Mouse (Mus musculus) erythroid progenitor cell, adult 5-6 weeks (primary cell): ENCODE data around the gene Cfap206. TPM values are rescaled to one million over a fixed set of nuclear protein-coding genes. Genes with fewer than 3 reads are reported as not detected.
"Not testable (repeated sequence)": the region's sequence is repeated elsewhere in the genome, so short reads cannot be mapped to it uniquely, and the experiment has no call there.

Source experiments
- ATAC-seq: replicated peaks from 2 replicates; pipeline ENCODE4 v1.8.0; 2016; ENCODE audit warnings: moderate number of reproducible peaks, mild to moderate bottlenecking, moderate TSS enrichment, inconsistent platforms; ENCODE audit not compliant: poor library complexity, low FRiP score, severe bottlenecking
- total RNA-seq, 2 experiments: library from RNA; stranded (forward) in 1 of 2; stranded (reverse) in 1 of 2; fragments of 150-400 nt in 1 of 2; fragments of 186-747, 209-891 nt in 1 of 2; gene quantifications; 2 replicates each; pipeline versions ENCODE4 v1.2.3 to v1.2.4; 2015 to 2017; ENCODE audit warnings: low replicate concordance in 2 of 2

The Cfap206 gene
- not detected in 2 replicates for total RNA-seq (2015; ENCODE audit: low replicate concordance)
- not detected in 2 replicates for total RNA-seq (2017; ENCODE audit: low replicate concordance)

DNA sequence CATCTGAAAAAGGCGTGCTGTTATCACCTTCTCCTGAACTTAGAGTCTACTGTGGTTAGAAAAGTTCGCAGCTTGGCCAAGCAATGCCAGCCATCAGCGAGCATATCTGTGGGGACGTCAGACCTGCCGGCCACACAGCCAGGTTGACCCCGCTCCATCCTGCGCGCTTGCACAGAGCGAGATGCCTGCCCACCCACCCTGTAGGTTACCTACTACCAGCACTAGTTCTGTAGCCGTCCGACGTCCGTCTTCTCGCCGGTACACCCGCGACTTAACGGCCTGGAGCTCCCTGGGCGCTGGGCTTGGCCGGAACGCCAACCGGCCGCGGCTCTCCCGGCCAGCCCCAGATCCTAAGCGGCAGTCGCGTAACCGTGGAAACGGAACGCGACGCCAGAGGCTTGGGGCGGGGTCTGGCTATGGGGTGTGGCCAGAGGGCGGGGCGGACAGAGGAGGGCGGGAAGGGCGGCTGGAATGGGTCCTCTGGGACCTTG, at the start of gene Cfap206:
Gene Cfap206 (minus strand): TSS at position 356 of the 491 bp plus-strand sequence.
- peak; percentile 63 for ATAC-seq

DNA sequence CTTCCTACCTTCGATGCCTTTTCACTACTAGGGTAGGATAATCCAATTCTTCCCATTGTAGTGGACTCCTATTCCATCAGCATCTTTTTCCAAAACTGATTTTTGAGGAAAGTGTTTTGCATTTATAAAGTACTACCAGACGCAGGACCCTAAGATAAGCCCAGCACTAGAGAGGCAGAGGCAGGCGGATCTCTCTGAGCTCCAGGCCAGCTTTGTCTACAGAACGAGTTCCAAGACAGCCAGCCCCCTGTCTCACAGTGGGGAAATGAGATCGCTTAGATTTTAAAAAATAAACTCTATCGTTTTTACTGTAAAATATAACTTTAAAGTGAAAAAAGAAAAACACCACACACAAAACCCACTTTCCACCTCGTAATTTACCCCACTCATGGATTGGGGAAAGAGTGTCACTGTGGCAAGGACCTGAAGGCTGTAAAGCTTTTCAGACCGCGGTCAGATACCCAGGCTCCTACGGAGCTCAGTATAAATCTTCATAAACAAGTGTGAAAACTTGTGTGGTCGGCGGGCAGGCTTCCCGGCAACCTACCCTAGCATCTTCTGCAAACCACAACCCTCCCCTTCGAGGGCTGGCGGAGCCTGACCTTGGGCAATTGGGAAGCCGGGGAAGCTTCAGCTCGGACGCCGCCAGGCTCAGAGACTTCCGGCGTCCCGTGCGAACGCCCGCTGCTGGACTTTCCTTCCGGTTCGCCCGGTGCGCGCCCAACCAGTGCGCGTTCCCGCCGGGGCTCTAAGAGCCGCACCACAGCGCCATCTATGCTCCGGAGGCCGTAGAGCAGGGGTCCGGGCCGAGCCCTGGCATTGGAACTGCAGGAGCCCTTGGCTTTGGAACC, 47.9 kb upstream of the Cfap206 start, which contains the start of gene Smim8:
Gene Smim8 (minus strand): TSS at position 747 of the 851 bp plus-strand sequence.
- peak; percentile 99 for ATAC-seq

DNA sequence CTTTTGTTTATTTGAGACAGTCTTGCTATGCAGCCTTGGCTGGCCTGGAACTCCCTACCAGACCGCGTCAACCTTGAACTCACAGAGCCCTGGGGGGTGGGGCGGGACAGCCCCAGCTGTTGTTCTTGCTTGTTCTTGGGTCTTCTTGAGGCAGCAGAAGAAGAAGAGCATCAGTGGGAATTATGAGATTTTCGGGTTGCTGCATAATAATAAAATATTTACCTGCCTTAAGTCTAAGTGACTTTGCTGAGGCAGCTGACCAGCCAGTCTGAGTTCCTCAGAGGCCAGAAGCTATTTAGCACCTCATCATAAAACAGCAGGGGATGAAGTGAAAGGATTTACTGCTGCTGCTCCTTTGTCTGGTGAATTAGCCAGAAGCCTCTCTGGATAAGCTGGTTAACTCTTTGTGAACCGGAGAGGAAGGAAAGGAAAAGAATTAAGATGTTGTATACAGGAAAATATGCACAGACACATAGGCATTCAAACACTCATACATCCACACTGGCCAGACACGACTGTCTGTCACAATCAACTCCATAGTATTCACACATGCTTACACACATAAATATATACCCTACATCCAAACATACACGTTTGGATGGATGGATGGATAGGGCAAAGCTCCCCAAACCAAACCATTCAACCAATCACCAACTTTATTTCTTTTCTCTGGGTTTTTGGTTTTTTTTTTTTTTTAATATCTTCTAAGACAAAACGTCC, 41.8 kb upstream of the Cfap206 start:
- no peak for ATAC-seq

DNA sequence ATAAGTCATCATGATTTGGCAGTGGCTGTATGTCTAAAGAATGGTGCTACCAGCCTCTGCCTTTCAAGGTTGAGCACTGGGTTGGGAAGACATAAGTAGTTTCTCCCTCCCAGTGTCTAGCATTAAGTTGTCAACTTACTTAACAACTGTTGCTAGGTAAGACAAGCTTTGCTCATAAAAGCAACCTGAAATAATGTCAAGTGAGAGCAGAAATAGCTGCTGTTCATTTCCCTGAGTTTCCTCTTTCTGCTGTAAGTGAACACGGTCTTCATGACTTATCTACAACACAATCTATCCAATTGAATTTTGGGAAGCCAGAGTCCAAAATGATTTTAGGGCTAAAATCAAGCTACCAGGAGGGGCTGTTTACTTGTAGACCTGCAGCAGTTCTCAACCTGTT, 26.2 kb upstream of the Cfap206 start, which contains the start of gene Gm136:
Gene Gm136 (minus strand): TSS at position 101 of the 400 bp plus-strand sequence.
- no peak for ATAC-seq

DNA sequence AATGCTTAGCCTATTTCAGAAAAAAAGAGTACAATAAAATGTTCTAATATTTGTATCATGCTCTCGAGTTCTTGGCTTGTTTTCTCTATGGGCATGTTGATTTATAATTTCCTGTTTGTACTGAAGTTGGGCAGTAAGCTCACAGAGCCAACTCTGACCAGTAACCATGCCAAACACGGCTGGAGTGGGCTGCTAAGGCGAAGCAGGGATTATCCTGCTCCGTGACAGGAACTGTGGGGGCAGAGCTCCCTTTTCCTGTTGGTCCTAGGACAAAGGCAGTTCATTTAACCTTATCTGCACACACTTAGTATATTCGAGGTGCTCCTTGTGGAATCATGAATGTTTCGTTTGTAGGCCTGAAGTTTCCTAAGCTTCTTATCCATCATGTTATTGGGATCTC, 19.2 kb upstream of the Cfap206 start:
- ATAC-seq = no peak

DNA sequence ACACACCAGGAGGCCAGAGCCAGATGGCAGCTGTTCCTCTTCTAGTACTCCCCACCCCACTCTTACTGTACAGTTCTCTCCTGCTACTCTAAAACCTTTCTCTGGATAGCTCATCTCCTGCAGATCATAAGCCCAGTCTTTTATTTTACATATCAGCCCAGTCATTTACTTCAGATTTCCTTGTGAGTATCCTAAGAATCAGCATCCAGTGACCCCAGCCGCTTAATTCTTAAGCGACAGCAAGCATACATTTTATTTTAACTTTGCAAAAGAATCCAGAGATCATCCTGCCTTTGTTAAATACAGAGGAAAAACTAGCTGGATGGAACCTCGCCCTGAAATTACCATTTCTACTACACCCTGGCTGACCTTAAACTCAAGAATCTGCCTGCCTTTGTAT, 4.5 kb upstream of the Cfap206 start:
- ATAC-seq = no peak

DNA sequence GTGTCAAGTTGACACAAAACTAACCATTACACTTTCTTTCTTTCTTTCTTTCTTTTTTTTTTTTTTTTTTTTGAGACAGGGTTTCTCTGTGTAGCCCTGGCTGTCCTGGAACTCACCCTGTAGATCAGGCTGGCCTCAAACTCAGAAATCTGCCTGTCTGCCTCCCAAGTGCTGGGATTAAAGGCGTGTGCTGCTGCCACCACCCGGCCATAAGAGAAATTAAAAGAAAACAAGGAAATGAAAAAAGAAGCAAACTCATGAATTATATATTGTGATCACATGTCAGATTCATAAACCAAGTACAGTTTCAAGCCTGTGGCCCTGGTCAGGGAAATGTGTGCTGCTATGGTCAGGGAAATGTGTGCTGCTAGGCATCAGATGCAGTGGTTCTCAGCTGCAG, 3.4 kb upstream of the Cfap206 start:
- ATAC-seq = not testable (repeated sequence)

DNA sequence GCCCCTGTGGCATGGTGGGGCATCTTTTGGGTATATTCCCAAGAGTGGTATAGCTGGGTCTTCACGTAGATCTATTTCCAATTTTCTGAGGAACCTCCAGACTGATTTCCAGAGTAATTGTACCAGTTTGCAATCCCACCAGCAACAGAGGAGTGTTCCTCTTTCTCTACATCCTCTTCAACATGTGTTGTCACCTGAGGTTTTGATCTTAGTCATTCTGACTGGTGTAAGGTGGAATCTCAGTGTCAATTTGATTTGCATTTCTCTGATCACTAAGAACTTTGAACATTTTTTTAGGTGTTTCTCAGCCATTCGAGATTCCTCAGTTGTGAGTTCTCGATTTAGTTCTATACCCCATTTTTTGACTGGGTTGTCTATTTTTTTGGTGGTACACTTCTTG, 4.3 kb downstream of the Cfap206 start:
- not testable (repeated sequence) for ATAC-seq

DNA sequence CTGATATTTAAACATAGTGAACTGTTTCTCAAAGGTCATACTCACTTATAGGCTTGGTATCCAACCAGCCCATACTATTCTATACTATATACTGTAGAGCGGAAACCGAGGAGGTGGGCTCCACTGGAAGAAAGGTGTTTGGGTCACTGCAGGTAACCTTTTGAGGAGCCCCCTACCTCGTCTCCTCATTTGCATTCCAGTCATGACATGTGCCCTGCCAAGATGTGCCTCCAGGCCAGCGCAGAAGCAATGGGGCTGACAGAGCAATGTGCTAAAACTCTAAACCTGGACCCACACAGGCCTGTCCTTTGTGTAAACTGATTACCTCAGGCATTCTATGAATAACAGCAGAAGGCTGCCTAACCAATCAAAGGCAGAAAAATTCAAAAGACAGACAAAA, 5.7 kb downstream of the Cfap206 start:
- no peak for ATAC-seq

DNA sequence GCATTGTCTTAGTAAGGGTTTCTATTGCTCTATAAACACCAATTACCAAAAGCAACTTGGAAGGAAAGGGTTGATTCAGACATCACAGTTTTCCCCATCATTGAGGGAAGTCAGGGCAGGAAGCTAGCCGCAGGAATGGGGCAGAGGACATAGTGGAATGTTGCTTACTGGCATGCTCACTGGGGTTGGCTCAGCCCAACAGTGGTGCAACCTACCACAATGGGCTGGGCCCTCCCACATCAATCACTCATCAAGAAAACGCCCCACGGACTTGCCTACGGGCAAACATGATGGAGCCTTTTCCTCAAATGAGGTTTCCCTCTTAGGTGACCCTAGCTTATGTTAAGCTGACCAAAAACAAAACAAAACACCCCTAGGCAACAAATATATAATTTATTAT, 6.8 kb downstream of the Cfap206 start:
- no peak for ATAC-seq

DNA sequence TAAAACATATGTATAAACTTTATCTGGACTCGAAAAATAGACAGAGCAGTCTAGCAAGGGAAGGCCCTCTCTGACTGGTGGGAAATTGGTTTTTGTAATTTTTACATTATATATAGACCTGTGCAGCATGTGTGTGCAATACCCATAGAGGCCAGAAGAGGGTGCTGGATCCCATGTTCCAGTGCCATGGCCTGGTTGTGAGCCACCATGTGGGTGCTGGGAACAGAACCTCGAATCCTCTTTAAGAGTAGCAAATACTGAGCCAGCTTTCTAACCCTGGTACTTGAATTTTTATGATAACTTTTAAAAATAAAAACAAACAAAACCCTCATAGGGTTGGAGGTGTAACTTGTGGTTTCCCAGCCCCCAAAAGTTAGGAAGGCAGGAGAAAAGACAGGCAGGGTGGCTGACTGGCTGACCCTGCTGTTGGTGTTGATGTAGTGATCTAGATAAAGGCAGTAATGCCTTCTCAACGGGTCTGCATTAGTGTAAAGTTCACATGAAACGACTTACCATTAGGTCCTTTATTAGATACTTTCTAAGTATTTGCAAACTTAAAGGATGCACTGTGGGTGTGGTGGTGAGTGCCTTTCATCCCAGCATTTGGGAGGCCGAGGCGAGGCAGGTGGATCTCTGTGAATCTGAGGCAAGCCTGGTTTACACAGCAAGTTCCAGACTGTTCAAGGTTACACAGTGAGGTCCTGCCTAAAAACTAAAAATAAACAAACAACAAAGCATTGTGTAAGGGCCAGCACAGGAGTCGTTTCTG, 9.7 kb downstream of the Cfap206 start:
- ATAC-seq = no peak

DNA sequence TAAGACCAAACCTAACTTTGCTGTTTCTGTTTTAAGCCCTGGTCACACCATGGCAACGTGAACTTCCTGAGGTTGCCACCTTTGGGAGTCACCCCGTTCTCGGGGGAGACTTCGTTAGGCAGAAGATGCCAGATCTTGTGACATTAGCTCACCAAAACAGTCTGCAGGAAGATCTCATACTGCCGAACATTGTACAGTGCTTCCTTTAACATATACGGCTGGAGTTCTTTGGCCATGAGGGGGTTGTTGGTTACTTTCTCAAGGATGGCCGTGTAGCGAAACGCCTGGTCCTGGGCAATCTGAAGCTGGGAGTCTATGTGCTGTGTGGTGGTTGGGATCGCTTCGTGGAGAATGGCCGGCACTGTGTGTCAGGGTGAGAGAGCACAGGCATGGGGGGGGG, 10.6 kb downstream of the Cfap206 start:
- no peak for ATAC-seq

DNA sequence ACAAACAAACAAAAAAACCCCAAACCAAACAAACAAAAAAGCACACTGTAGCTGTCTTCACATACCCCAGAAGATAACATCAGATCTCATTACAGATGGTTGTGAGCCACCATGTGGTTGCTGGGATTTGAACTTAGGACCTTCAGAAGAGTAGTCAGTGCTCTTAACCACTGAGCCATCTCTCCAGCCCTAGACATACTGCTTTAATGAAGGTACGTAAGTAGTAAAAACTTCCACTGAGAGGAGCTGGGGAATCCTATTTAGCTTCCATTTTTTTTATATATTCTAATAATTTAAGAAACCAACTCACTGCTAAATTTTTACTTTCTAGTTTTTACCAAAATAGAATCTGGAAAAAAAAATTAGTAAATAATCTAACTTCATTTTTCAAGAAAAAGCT, 14.9 kb downstream of the Cfap206 start:
- ATAC-seq = no peak

DNA sequence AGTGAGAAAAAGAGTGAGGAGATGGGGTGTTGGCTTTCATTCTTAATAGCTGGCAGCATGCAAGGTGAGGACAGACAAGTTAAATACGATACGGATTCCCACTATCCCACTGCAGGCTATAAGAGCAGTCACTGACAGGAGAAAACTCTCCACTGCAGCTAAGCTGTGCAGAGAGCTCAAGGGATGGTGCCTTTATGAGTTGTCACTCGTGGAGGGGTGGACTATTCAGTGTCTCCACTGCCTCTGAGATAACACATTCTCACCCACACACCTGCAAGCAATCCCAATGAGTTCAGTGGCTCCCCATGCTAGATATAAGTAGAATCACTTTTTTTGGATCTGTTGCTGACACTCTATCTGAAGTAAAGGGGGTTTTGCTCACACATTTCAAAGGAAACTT, 21.9 kb downstream of the Cfap206 start:
- no peak for ATAC-seq

DNA sequence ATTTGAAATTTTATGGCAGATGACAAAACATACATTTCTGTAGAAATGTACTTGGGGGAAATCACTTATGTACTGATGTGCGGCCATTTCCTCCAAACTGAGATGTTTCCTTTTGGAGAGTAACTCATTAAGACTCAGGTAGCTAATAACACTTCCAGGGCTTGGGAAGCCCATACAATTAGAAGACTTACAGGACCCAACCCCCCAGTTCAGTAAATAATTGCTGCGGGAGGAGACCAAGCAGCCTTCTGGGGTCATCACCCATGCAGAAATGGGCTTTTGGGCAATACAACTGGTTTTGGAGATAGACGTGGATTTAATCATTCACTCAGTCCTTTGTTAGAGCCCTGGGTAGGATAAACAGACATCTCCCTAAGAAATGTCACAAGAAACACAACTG, 22.8 kb downstream of the Cfap206 start:
- no peak for ATAC-seq

DNA sequence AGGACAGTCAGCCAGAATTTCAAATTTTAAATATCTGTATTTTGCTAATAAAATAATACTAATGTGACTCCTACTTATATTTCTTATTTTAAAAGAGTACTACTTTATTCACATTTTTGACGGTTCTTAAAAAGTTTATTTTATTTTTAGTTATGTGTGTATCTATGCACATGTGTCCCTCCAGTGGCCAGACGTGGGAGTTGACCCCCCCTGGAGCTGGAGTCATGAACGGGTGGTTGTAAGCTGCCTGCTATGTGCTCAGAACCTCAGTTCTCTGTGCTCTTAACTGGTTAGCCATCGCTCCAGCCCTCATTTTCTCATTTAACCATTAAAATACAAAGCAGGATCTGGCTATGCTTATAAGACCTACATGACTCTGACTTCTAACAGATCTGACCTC, 27.0 kb downstream of the Cfap206 start:
- no peak for ATAC-seq

DNA sequence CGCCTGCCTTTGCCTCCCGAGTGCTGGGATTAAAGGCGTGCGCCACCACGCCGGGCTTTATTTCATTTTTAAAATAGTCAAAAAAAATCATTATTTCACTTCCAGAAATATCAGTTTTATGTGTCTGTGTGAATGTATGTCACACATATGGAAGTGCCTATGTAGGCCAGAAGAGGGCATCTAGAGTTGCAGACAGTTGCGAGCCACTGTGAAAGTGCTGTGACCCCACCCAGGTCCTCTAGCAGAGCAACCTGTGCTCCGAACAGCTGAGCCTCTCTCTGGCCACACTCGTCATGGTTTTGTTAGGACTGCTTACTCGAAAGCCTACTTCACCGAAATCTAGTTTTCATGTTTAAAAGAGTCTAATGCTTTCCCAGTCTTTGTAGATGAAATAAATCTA, 27.8 kb downstream of the Cfap206 start:
- ATAC-seq = no peak

DNA sequence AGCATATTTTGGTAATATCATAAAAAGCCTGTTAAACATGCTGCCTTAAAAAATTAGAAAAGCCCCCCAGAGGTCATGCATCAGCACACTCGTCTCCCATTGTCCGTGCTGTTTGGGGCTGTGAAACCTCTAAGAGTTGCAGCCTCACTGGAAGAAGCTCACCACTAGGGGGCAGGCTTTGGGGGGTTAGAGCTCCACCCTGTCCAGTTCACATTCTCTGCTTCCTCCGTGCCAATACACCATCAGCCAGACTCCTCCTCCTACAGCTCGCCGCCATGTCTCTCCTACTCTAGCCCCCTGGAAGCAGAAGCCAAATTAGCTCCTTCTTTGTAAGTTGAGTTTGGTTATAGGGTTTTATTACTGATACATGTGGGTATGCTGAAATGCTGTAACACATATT, 28.5 kb downstream of the Cfap206 start:
- ATAC-seq = no peak

DNA sequence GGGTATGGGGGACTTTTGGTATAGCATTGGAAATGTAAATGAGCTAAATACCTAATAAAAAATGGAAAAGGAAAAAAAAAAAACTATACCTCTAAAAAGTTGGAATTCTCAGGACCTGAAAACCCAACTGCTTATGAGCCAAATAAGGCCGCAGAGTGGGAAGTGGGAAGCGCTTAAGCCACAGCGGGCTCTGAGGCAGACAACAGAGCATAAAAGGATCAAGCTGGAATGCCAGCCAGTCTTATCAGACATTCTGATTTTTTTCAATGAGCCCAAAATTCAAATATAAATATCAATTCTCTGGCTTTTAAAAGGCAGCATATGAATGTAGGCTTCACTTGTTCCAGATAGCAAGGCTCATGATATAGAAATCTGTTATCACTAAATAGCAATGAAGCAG, 42.0 kb downstream of the Cfap206 start:
- no peak for ATAC-seq
